Mouse (Mus musculus) erythroblast, embryonic 14.5 days (primary cell): ENCODE results near the gene P3h1.

Experiments
- GATA1 ChIP-seq: IDR thresholded peaks from 2 replicates; pipeline ENCODE4 v1.6.1; 2012; ENCODE audit warnings: low read length, inconsistent platforms, mixed read lengths
- TAL1 ChIP-seq: IDR thresholded peaks from 3 replicates; pipeline ENCODE4 v1.6.1; 2012; ENCODE audit warnings: low read length, inconsistent platforms, mixed read lengths

DNA sequence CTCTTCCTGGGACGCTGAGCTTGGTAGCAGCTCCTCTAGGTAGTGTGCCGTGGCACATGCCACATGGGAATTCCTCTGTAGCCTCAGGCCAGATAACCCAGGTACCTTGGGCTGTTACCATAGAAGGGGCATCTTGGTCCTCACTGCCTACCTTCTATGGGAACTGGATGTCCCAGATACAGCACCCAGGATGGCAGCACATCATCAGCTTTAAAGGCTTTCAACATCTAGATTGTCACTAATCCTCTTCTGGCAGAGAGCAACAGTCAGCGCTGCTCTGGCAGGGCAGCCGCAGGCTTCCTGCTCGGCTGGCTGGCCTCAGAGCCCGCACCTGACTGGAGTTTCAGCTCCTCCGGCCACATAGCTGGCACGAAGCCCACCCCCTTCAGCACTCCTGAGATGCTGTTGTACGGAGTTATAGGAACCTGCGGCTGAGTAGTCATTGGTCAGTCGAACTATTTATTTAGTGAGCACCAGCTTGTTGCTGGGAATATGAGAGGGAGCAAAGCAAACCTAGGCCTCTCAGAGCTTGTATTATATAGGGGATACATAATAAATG, 15.8 kb downstream of the P3h1 start:
- TF ChIP-seq GATA1 (no peak), TAL1 (no peak)
